Mouse (Mus musculus): ENCODE results near the gene Ces1c.

The Ces1c gene

DNA sequence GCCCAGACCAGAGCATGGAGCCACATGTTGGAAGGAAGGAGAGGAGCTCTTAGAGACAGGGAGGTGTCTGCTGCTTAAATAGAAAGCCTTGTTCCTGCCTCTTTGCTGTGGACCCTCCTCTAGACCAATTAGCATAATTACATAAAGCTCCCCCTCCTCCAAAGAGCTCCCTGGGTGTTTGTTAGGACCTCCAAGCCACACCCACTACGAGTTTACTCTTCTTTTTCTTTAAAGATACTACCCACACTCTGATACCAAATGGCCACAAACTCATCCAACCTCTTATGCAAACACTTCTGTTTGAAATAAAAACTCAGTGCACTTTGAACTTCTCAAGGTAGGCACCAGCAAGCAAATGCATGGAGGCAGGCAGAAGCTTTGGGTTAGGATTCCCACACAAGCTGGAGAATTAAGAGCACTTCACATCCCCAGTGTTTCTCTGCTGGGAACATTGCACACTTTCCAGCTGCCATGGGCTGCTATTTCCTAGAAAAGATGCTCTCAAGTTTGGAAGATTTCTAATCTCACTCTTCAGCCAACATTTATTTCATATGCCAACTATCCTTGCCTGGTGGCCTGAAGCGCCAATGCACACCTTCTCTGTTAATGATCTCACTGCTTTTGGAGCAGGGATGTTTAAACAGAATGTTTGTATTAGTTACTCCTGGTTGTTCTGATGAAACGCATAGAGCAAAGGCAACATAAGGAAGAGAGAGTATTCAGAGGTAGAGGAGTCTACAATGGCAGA is at the start of gene Ces1c:
Gene Ces1c, minus strand, starts transcription at position 51 of the 748 bp plus-strand sequence.
- no peak for DNase-seq

DNA sequence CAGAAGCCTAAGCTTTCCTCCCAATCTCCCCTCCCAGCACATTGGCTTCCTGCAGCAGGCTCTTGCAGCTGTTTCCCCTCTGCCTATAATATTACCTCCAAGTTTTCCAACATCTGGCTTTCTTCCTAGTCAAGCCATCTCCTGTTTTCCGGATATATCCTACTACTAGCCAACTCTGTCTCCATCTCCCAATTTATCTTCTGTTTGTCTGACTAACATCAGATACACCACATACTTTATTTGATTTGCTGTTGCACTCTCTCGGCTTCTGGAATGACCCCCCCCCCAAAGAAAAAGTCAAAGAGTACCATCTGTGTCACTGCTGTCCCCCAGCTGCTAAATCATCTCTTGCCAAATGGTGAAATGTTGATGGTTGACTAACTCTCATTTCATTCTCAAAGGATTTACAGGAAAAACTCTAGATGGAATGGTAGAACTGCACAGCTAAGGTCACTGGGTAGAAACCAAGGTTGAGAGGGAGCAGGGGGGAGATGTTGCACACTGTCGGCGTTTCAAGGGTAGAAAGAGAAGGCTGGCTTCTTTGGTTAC is 49.6 kb upstream of the Ces1c start:
- no peak for DNase-seq

DNA sequence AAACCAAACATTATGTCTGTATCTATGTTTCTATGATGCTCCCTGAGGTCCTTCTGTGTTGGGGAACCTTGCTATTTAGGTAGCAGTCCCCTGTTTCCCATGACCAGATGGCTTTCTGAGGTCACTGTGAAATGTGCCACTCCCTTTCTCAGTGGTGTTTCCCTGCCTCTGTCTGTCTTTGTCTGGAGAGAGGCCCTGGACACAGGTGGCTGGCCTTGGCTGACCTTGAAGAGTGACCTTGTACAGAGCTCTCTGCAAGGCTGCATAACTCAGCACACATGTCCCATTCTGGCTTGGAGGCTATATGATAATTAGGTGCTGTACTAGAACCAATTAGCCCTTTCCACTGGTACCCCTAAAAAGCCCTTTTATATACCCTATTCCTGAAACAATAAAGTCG is 45.5 kb upstream of the Ces1c start:
- no peak for DNase-seq

DNA sequence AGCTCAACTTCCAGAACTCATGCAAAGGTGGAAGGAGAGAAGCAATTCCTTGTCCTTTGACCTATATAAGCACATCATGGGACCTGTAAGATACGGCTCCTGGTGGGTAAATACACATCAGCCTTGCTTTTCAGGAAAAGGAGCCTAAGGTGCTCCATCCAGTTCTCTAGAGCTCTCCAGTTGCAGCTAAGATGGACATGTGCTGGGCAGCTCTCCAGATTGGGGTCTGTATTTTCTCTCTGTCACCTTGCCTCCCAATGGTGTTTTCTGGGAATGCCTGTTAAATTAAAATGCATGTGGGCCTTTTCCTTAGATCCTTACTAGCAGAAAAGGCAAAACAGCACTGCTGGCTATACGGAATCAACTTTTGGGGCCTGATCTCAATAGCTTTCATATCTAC is 43.5 kb upstream of the Ces1c start:
- no peak for DNase-seq

DNA sequence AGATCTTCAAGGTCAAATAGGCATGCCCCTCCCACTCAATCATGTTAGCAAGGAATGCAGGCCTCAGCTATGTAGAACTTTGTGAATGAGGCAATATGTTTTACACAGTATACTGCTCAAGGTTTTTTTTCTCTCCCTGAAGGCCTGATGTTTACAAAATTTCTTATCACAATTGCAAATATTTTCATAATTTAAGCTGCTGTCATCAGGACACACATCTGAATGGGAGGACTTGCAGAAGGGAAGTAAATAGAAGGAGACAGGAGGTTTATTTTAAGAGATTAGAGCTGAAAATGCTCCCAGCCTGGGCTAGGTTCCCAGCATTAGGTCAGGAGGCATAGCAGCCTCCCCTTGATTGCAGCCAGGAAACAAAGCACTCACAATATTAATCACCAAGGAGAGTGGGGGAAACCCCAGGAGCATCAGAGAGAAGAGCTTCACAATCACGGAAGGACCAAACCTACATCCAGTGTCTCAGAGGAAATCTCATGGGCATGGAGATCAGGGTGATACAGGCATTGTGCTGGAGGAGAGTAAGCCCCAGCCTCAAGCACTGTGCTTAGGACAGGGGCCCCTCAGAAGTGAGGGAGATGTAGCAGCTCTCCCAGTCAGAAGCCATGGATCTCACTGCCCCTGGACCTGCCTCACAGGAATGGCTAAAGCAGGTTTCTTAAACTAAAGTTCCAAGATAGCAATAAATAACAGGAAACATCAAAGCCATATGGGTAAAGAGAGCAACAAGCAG is 40.9 kb upstream of the Ces1c start:
- DNase-seq = no peak

DNA sequence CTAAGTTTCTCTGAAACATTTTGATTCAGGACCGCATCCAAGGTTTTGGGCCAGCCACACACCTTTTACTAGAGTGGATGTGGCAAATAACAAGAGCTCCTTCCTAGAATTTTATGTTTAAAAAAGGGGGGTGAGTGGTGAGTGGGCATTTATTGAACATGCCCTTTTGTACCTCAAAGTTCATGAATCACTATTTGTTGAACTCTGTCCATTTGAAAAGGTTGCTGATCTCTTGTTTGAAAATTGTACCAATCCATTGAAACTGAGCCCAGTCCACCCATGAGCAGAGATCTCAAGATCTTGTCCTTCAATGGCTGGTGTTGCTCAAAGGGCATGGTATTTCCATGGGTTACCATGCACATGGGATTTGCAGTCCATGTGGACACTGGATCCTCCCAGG is 32.3 kb upstream of the Ces1c start:
- DNase-seq = no peak

GRCm38 (mm10) chr8:93151401-93151800 is 20.3 kb upstream of the Ces1c start:
- no peak for DNase-seq

DNA sequence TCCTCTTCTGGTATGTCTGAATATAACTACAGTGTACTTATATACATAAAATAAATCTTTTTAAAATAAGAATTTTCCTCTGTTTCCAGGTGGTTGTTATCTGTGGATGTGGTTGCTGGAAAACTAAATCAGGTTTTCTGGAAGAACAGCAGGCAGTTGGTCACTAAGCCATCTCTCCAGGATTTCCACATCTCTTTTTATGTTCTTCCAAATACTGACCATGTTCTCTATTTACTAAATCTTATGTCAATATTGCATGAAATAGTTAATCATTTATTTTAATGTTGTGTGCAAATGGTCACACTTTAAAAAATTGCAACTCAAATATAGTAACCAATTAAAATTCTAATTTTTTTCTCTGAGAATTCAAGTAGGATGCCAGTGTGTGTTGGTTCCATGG is 16.2 kb upstream of the Ces1c start:
- no peak for DNase-seq

DNA sequence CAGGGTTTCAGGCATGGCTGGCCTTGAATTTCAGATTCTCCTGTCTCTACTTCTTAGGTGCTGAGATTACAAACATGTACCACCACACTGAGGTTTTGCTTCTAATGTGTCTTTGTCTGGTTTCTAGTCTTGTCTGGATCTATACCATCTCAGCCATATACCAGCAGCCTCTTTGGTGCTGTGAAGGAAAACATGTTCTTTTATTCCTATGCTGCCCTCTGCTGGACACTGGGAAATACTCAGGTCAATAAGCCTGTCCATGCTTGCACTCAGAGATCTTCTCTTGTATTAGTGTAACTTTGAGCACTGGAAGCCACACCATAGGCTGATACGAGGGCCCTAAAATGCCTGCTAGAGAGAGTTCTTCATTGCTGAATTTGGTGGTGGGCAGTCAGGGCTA is 9.6 kb upstream of the Ces1c start:
- DNase-seq = no peak

- no peak for DNase-seq
Measured at GRCm38 (mm10) chr8:93132196-93132595, 1.1 kb upstream of the Ces1c start.

GRCm38 (mm10) chr8:93126476-93126875 is 4.6 kb downstream of the Ces1c start:
- DNase-seq = no peak

DNA sequence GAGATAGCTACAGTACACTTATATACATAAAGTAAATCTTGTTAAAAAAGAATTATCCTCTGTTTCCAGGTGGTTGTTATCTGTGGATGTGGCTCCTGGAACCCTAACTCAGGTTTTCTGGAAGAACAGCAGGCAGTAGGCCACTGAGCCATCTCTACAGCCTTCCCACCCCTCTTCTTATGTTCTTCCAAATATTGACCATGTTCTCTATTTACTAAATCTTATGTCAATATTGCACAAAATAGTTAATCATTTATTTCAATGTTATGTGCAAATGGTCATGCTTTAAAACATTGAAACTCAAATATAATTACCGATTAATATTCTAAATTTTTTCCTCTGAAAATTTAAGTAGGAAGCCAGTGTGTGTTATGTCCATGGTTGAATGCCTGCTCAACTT is 9.1 kb downstream of the Ces1c start:
- DNase-seq = no peak

DNA sequence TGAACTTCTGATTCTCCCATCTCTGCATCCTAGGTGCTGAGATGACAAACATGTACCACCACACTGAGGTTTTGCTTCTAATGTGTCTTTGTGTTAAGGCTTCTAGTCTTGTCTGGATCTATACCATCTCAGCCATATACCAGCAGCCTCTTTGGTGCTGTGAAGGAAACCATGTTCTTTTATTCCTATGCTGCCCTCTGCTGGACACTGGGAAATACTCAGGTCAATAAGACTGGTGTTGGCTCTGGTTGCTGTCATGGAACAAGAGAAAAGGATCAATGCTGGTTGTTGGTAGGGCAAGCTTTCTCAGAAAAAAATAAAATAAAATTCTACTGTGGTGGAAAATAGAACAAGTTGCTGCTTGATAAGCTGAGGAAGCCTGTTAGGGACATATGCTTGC is 35.7 kb downstream of the Ces1c start:
- DNase-seq = no peak

GRCm38 (mm10) chr8:93091324-93091723 is 39.8 kb downstream of the Ces1c start:
- DNase-seq = no peak

GRCm38 (mm10) chr8:93088686-93089122 is 42.4 kb downstream of the Ces1c start:
- DNase-seq = no peak

GRCm38 (mm10) chr8:93088193-93088592 is 42.9 kb downstream of the Ces1c start:
- DNase-seq = no peak

DNA sequence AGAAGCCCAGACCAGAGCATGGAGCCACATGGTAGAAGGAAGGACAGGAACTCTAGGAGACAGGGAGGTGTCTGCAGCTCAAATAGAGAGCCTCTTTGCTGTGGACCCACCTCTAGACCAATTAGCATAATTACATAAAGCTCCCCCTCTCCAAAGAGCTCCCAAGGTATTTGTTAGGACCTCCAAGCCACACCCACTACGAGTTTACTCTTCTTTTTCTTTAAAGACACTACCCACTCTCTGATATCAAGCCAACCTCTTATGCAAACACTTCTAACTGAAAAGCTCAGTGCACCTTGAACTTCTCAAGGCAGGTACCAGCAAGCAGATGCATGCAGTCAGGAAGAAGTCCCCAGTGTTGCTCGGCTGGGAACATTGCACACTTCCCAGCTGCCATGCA is 51.2 kb downstream of the Ces1c start, which contains the start of gene Ces1b:
Gene Ces1b, minus strand, starts transcription at position 131 of the 400 bp plus-strand sequence.
- DNase-seq = no peak

- DNase-seq = no peak
Measured at GRCm38 (mm10) chr8:93075251-93075650, 55.8 kb downstream of the Ces1c start.

DNA sequence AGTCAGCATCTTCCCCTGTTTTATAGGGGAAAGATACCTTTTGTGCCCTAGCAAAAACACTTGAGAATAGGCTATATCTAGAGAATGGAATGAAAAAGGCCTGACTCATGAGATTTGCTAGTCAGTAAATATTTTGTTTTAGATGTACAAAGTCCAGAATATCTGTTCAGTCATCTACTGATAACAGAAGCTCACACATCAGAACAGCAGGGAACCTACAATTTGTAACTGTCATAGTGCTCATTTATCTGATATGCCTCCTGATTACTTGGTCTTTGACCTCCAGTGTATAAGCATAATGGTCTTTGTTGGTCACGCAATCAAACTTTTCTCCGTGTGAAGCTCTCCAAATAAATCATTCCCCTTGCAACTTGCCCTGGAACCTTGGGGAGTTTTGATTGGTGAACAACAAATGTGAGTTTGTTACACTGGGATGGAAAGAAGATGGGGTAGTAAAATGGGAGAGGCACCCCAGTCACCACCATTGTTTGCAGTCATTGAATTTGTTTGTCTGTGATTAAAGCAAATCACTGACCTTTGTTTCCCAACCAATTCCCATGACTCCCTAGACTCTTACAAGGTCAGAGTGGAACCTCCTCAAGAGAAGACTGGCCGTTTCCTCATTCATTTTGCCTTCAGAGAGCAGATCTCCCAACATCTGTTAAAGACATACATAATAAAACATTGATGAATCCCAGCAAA is 67.5 kb downstream of the Ces1c start:
- DNase-seq = no peak

DNA sequence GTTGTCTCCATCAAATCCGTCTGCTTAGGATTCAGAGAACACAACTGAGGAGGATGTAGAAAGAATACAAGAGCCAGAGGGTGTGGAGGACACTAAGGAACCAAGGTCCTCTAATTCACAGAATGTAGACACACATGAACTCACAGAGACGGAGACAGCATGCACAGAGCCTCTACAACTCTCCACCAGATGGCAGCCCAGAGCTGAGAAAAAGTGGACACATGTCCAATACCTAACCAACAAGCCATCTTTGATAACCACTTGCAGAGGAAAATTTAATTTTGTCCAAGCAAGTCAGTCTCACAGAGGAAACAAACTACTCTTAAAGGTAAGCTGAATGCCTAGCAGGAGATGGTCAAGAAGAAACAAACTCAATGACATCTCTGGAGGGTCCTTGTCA is 71.9 kb downstream of the Ces1c start:
- DNase-seq = no peak

DNA sequence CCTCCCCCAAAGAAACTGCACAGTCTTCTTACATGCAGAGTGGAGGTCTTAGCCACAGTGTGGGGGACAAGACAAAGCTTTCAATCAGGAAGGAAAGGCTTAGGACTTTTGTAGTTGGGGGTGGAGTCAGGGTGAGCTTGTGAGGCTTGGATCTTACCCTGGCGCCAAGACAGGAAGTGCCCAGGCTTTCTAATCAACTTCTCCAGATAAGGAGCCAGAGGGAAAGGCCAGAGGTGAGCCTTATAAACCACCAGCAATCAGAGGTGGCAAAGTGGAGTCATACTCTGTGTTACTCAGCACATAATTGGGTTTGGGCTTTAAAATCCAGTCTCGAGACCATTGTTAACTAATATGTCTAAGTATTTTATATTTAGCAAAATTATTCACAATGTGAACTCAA is 75.8 kb downstream of the Ces1c start:
- DNase-seq = no peak
